Mouse (Mus musculus): ENCODE measurements around the gene Parvb. TPM values are rescaled to one million over a fixed set of nuclear protein-coding genes. Genes with fewer than 3 reads are reported as not detected.
A peak's percentile ranks its signal among the peaks of the same experiment; 100 is the strongest.

The Parvb gene
- polyA plus RNA-seq, 1 experiment from 2014 or later, result 3.2 TPM

- peak; percentile 77; the same call in 1 of the 2 replicates for ATAC-seq (ENCODE audit: insufficient number of reproducible peaks, low FRiP score, low TSS enrichment, low read depth)
- H3K9ac ChIP-seq, result no peak overlapping the region
- H3K9me3 ChIP-seq, result no peaks in the 10 kb centered on the region
- H3K27me3 ChIP-seq, result peaks cover 13% of the 10 kb centered on the region; the same call in 1 of the 2 replicates
- H3K36me3 ChIP-seq, result no peaks in the 10 kb centered on the region
- 18% methylated on average over 7 of the region's 7 CpGs for WGBS
- H3K4me1 ChIP-seq, result peaks cover 22% of the 10 kb centered on the region
- no peak overlapping the region for H3K4me3 ChIP-seq
- 0 out of 2 replicates have a peak overlapping the region, but pooled peaks have one; percentile 27 for H3K27ac ChIP-seq
- H3K4me2 ChIP-seq, result no peak overlapping the region
Observed at GRCm38 (mm10) chr15:84241520-84241919, 9.7 kb downstream of the Parvb start.

DNA sequence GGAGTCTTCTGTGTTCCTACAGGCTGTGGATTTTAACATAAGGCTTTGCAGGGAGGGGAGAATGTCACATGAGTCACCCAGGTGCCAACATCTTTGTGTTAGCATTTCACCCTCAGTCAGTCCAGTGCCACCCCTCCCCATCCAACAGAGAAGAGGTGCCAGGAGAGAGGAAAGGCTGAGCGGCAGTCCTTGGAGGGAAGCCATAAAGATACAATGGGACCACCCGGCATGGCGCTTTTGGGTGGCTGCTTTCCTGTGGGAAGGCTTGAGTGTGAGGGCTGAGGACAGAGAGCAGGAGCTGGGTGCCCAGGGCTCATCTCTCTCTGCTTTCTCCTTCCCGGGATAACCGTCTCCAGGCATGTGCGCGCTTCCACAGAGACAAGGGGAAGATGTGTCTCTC lies 13.3 kb downstream of the Parvb start:
- 78% methylated on average over 7 of the region's 7 CpGs for WGBS
- H3K4me1 ChIP-seq, result peaks cover 7% of the 10 kb centered on the region

DNA sequence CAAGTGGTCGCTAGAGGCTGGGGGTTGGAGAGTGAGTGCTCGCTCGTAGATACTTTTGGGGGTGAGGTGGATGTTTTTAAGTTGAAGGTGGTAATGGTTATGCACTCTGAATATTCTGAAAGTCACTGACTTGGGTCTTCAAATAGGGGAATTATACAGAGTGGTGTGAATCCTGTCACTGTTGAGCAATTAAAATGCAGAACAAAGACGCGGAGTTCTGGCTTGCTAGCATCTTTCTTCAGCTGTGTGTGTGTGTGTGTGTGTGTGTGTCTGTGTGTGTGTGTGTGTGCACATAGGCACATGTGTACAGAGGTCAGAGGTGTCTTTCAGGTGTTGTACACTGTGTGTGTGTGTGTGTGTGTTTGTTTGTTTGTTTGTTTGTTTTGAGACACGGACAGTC lies 14.4 kb downstream of the Parvb start:
- no peak for ATAC-seq (ENCODE audit: insufficient number of reproducible peaks, low FRiP score, low TSS enrichment, low read depth)

More for the DNA sequence above, 13.3 kb downstream of the Parvb start:
- Histone ChIP-seq H3K4me2 (no peak overlapping the region), H3K9me3 (no peaks in the 10 kb centered on the region), H3K9ac (no peak overlapping the region), H3K4me3 (no peak overlapping the region), H3K36me3 (no peaks in the 10 kb centered on the region), H3K27me3 (no peaks in the 10 kb centered on the region), H3K27ac (no peak overlapping the region)
- ATAC-seq (ENCODE audit: insufficient number of reproducible peaks, low FRiP score, low TSS enrichment, low read depth), result no peak

GRCm38 (mm10) chr15:84247309-84247708 lies 15.5 kb downstream of the Parvb start:
- Histone ChIP-seq H3K4me1 (0 out of 2 replicates have a peak, but pooled peaks cover 2% of the 10 kb centered on the region), H3K27me3 (no peaks in the 10 kb centered on the region), H3K27ac (no peak overlapping the region), H3K36me3 (no peaks in the 10 kb centered on the region), H3K9ac (no peak overlapping the region), H3K4me3 (no peak overlapping the region), H3K9me3 (no peaks in the 10 kb centered on the region), H3K4me2 (no peak overlapping the region)
- no peak for ATAC-seq (ENCODE audit: insufficient number of reproducible peaks, low FRiP score, low TSS enrichment, low read depth)
- 91% methylated on average over 3 of the region's 3 CpGs for WGBS

More for the DNA sequence above, 14.4 kb downstream of the Parvb start:
- H3K27ac ChIP-seq, result no peak overlapping the region
- H3K27me3 ChIP-seq, result no peaks in the 10 kb centered on the region
- no peak overlapping the region for H3K4me2 ChIP-seq
- H3K9ac ChIP-seq, result no peak overlapping the region
- H3K4me1 ChIP-seq, result peaks cover 6% of the 10 kb centered on the region
- WGBS, result 83% methylated on average over 6 of the region's 6 CpGs
- H3K36me3 ChIP-seq, result no peaks in the 10 kb centered on the region
- H3K4me3 ChIP-seq, result no peak overlapping the region
- no peaks in the 10 kb centered on the region for H3K9me3 ChIP-seq

DNA sequence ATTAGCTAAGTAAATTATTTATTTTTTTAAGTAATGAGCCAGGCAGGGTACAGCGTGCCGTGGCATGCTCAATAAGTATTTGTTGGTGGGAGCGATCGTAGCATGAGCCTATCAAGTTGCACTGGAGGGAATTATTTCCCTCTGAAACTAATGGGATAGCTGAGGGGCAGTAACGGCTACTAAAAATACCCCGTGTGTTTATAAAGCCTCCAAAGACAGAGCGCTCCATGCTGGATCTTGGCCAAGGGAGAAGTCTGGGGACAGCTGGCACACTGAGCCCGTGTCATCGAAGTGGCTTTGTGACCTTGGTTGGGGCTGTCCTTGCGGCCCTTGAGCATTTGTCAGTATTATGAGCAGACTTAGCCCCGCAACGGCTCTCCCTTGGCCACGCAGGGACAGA lies 19.4 kb downstream of the Parvb start:
- WGBS, result 37% methylated on average over 13 of the region's 13 CpGs
- Histone ChIP-seq H3K9ac (no peak overlapping the region), H3K9me3 (no peaks in the 10 kb centered on the region), H3K4me3 (no peak overlapping the region), H3K27me3 (no peaks in the 10 kb centered on the region), H3K27ac (peak overlapping the region; percentile 18; the same call in 1 of the 2 replicates), H3K36me3 (no peaks in the 10 kb centered on the region), H3K4me2 (no peak overlapping the region), H3K4me1 (peaks cover 8% of the 10 kb centered on the region; the same call in 1 of the 2 replicates)
- 0 out of 2 replicates have a peak, but pooled peaks have one; percentile 21 for ATAC-seq (ENCODE audit: insufficient number of reproducible peaks, low FRiP score, low TSS enrichment, low read depth)

DNA sequence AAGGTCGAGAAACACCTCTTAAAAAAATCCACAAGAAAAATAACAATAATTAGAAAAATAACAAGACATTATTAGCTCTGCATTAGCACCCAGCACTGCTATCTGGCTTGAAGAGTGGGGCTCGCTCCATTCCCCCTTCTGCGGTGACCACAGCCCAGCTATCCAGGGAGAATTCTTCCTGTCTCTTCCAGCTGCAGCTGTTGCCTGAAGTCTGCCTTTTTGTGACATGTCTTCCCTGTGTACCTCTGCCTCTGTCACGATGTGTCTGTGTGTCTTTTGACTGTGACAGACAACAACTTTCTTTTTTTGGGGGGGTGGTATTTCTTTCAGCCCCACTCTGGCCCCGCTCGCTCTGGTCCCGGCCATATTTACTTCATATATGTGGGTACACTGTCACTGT lies 20.8 kb downstream of the Parvb start:
- no peaks in the 10 kb centered on the region for H3K36me3 ChIP-seq
- ATAC-seq (ENCODE audit: insufficient number of reproducible peaks, low FRiP score, low TSS enrichment, low read depth), result no peak
- 0 out of 2 replicates have a peak, but pooled peaks cover 3% of the 10 kb centered on the region for H3K27me3 ChIP-seq
- no peak overlapping the region for H3K4me3 ChIP-seq
- no peaks in the 10 kb centered on the region for H3K9me3 ChIP-seq
- WGBS, result 90% methylated on average over 7 of the region's 7 CpGs
- no peak overlapping the region for H3K4me2 ChIP-seq
- H3K9ac ChIP-seq, result no peak overlapping the region
- H3K4me1 ChIP-seq, result peaks cover 8% of the 10 kb centered on the region; the same call in 1 of the 2 replicates
- no peak overlapping the region for H3K27ac ChIP-seq

DNA sequence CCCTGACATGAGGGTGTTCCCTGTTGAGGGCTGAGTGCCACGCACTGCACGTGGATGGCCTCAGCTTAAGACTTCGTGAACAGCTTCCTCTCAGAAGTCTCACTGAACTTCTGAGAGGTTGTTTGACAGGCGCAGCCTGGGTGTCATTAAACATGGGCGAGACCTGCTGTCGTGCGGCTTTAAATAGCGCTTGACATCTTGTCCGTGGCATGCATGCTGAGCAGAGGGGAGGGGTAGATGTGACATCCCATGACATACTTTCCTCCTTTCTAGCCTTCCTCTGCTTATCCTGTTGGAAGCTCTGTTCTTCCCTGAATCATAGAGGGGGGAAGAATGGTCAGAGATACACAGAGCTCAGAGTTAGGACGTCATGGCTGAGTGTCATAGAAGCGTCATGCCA lies 21.9 kb downstream of the Parvb start:
- H3K4me3 ChIP-seq, result no peak overlapping the region
- no peak overlapping the region for H3K4me2 ChIP-seq
- 0 out of 2 replicates have a peak, but pooled peaks cover 3% of the 10 kb centered on the region for H3K27me3 ChIP-seq
- H3K36me3 ChIP-seq, result no peaks in the 10 kb centered on the region
- 42% methylated on average over 11 of the region's 11 CpGs for WGBS
- no peaks in the 10 kb centered on the region for H3K9me3 ChIP-seq
- H3K4me1 ChIP-seq, result peaks cover 8% of the 10 kb centered on the region; the same call in 1 of the 2 replicates
- ATAC-seq (ENCODE audit: insufficient number of reproducible peaks, low FRiP score, low TSS enrichment, low read depth), result 0 out of 2 replicates have a peak, but pooled peaks have one; percentile 46
- H3K27ac ChIP-seq, result no peak overlapping the region
- no peak overlapping the region for H3K9ac ChIP-seq

DNA sequence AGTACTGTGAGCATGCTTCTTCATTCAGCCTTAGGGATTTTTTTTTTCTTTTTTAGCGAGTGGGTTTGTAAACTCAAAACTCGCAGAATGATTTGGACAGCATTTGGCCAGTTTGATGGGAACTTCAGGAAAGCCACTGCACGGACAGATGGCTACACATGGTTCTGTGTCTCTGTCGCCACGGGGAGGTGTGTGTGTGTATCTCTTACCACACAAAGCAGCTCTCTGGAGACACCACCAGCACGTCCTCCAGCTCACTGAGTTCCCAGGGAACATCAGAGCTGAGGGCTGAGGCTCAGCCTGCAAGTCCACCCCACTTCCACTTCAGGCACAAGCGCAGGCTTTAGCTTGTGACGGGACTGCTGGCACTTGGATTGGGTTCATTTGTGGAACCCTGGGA lies 22.5 kb downstream of the Parvb start:
- H3K27ac ChIP-seq, result no peak overlapping the region
- 72% methylated on average over 8 of the region's 8 CpGs for WGBS
- ATAC-seq (ENCODE audit: insufficient number of reproducible peaks, low FRiP score, low TSS enrichment, low read depth), result no peak

GRCm38 (mm10) chr15:84256254-84256850 lies 24.5 kb downstream of the Parvb start:
- H3K9me3 ChIP-seq, result no peaks in the 10 kb centered on the region
- H3K4me2 ChIP-seq, result no peak overlapping the region
- no peak overlapping the region for H3K4me3 ChIP-seq
- no peak overlapping the region for H3K27ac ChIP-seq
- no peak for ATAC-seq (ENCODE audit: insufficient number of reproducible peaks, low FRiP score, low TSS enrichment, low read depth)
- WGBS, result 72% methylated on average over 12 of the region's 12 CpGs
- H3K36me3 ChIP-seq, result no peaks in the 10 kb centered on the region
- H3K9ac ChIP-seq, result no peak overlapping the region
- H3K27me3 ChIP-seq, result peaks cover 18% of the 10 kb centered on the region
- H3K4me1 ChIP-seq, result peaks cover 8% of the 10 kb centered on the region; the same call in 1 of the 2 replicates

More for the DNA sequence above, 22.5 kb downstream of the Parvb start:
- Histone ChIP-seq H3K4me3 (no peak overlapping the region), H3K9ac (no peak overlapping the region), H3K36me3 (no peaks in the 10 kb centered on the region), H3K9me3 (no peaks in the 10 kb centered on the region), H3K27me3 (peaks cover 8% of the 10 kb centered on the region), H3K4me1 (peaks cover 8% of the 10 kb centered on the region; the same call in 1 of the 2 replicates), H3K4me2 (no peak overlapping the region)

DNA sequence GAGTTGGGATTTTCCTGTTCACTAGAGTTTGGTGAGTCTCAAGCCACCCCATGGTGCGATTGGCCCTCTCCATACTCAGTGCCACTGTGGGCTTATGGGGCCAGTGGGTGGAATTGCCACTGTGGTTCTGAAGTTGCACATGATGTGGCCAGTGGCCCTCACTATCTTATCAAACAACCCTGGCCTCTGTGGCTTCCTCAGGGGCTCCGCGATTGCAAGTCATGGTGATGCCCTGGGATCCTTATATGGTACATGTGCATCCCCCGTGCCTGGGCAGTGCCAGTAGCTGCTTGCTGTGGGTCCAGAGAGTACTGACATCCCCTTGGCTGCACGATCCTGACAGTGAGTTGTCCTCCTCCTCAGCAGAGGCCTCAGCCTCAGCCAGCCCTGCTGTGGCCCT lies 25.0 kb downstream of the Parvb start:
- Histone ChIP-seq H3K4me1 (peaks cover 8% of the 10 kb centered on the region; the same call in 1 of the 2 replicates), H3K9me3 (no peaks in the 10 kb centered on the region), H3K36me3 (no peaks in the 10 kb centered on the region), H3K4me3 (no peak overlapping the region), H3K27me3 (peaks cover 18% of the 10 kb centered on the region), H3K27ac (no peak overlapping the region), H3K9ac (no peak overlapping the region), H3K4me2 (no peak overlapping the region)
- ATAC-seq (ENCODE audit: insufficient number of reproducible peaks, low FRiP score, low TSS enrichment, low read depth), result no peak
- WGBS, result 86% methylated on average over 5 of the region's 5 CpGs

- Histone ChIP-seq H3K36me3 (no peaks in the 10 kb centered on the region), H3K9ac (no peak overlapping the region), H3K4me3 (no peak overlapping the region), H3K9me3 (no peaks in the 10 kb centered on the region), H3K27me3 (peaks cover 18% of the 10 kb centered on the region), H3K4me1 (peaks cover 6% of the 10 kb centered on the region; the same call in 1 of the 2 replicates), H3K27ac (no peak overlapping the region), H3K4me2 (no peak overlapping the region)
- WGBS, result 58% methylated on average over 9 of the region's 9 CpGs
- ATAC-seq (ENCODE audit: insufficient number of reproducible peaks, low FRiP score, low TSS enrichment, low read depth), result no peak
Observed at GRCm38 (mm10) chr15:84258602-84259355, 26.9 kb downstream of the Parvb start.
